Mouse (Mus musculus): ENCODE results near the gene Cav1. TPM values are rescaled to one million over a fixed set of nuclear protein-coding genes. Genes with fewer than 3 reads are reported as not detected.

The Cav1 gene
- polyA plus RNA-seq, 1 experiment from 2014 or later = 8.2 TPM

GRCm38 (mm10) chr6:17337724-17338123 is 31.6 kb downstream of the Cav1 start:
- H3K4me3 ChIP-seq = no peak overlapping the region
- no peaks in the 10 kb centered on the region for H3K9me3 ChIP-seq
- no peaks in the 10 kb centered on the region for H3K36me3 ChIP-seq
- peaks cover 10% of the 10 kb centered on the region for H3K4me1 ChIP-seq (replicated peaks)
- no peak overlapping the region for H3K27ac ChIP-seq
- WGBS = 84% methylated on average over 2 of the region's 2 CpGs
- DNase-seq (ENCODE audit: low spot score) = no peak
- 0 out of 2 replicates have a peak, but pooled peaks cover 3% of the 10 kb centered on the region for H3K27me3 ChIP-seq (ENCODE audit: insufficient read depth, poor library complexity, severe bottlenecking)

GRCm38 (mm10) chr6:17340406-17340805 is 34.3 kb downstream of the Cav1 start:
- WGBS = 1% methylated on average over 2 of the region's 2 CpGs
- H3K27me3 ChIP-seq (ENCODE audit: insufficient read depth, poor library complexity, severe bottlenecking) = 0 out of 2 replicates have a peak, but pooled peaks cover 1% of the 10 kb centered on the region
- no peak overlapping the region for H3K4me3 ChIP-seq
- peaks cover 10% of the 10 kb centered on the region for H3K4me1 ChIP-seq (replicated peaks)
- no peaks in the 10 kb centered on the region for H3K36me3 ChIP-seq
- H3K9me3 ChIP-seq = no peaks in the 10 kb centered on the region
- H3K27ac ChIP-seq = no peak overlapping the region
- DNase-seq (ENCODE audit: low spot score) = peak; percentile 23

- H3K4me3 ChIP-seq = no peak overlapping the region
- no peaks in the 10 kb centered on the region for H3K4me1 ChIP-seq (replicated peaks)
- H3K36me3 ChIP-seq = no peaks in the 10 kb centered on the region
- no peak overlapping the region for H3K27ac ChIP-seq
- H3K9me3 ChIP-seq = no peaks in the 10 kb centered on the region
- no peaks in the 10 kb centered on the region for H3K27me3 ChIP-seq (ENCODE audit: insufficient read depth, poor library complexity, severe bottlenecking)
- WGBS = 86% methylated on average over 3 of the region's 3 CpGs
- DNase-seq (ENCODE audit: low spot score) = no peak
These were observed 41.9 kb downstream of the Cav1 start for GRCm38 (mm10) chr6:17348011-17348410.

- H3K36me3 ChIP-seq = no peaks in the 10 kb centered on the region
- H3K4me1 ChIP-seq (replicated peaks) = no peaks in the 10 kb centered on the region
These were observed 44.7 kb downstream of the Cav1 start for GRCm38 (mm10) chr6:17350803-17351202.

GRCm38 (mm10) chr6:17358896-17359690 is 53.0 kb downstream of the Cav1 start:
- H3K4me1 ChIP-seq (replicated peaks) = no peaks in the 10 kb centered on the region
- peak; percentile 27 for DNase-seq (ENCODE audit: low spot score)
- H3K27ac ChIP-seq = no peak overlapping the region
- H3K27me3 ChIP-seq (ENCODE audit: insufficient read depth, poor library complexity, severe bottlenecking) = no peaks in the 10 kb centered on the region
- no peak overlapping the region for H3K4me3 ChIP-seq
- H3K36me3 ChIP-seq = no peaks in the 10 kb centered on the region
- H3K9me3 ChIP-seq = no peaks in the 10 kb centered on the region
- WGBS = 17% methylated on average over 6 of the region's 6 CpGs

More at GRCm38 (mm10) chr6:17350803-17351202, 44.7 kb downstream of the Cav1 start:
- Histone ChIP-seq H3K9me3 (no peaks in the 10 kb centered on the region), H3K4me3 (no peak overlapping the region), H3K27me3 (ENCODE audit: insufficient read depth, poor library complexity, severe bottlenecking) (no peaks in the 10 kb centered on the region), H3K27ac (no peak overlapping the region)
- WGBS = 93% methylated on average over 5 of the region's 5 CpGs
- no peak for DNase-seq (ENCODE audit: low spot score)

- no peaks in the 10 kb centered on the region for H3K4me1 ChIP-seq (replicated peaks)
- no peak for DNase-seq (ENCODE audit: low spot score)
- 54% methylated on average over 3 of the region's 3 CpGs for WGBS
These were observed 56.6 kb downstream of the Cav1 start for GRCm38 (mm10) chr6:17362771-17363170.

GRCm38 (mm10) chr6:17363446-17364179 is 57.5 kb downstream of the Cav1 start:
- Histone ChIP-seq H3K36me3 (no peaks in the 10 kb centered on the region), H3K27me3 (ENCODE audit: insufficient read depth, poor library complexity, severe bottlenecking) (no peaks in the 10 kb centered on the region), H3K9me3 (no peaks in the 10 kb centered on the region), H3K27ac (no peak overlapping the region), H3K4me3 (no peak overlapping the region), H3K4me1 (replicated peaks) (no peaks in the 10 kb centered on the region)
- 80% methylated on average over 17 of the region's 17 CpGs for WGBS
- no peak for DNase-seq (ENCODE audit: low spot score)

More at GRCm38 (mm10) chr6:17362771-17363170, 56.6 kb downstream of the Cav1 start:
- H3K27me3 ChIP-seq (ENCODE audit: insufficient read depth, poor library complexity, severe bottlenecking) = no peaks in the 10 kb centered on the region
- H3K4me3 ChIP-seq = no peak overlapping the region
- no peaks in the 10 kb centered on the region for H3K9me3 ChIP-seq
- no peak overlapping the region for H3K27ac ChIP-seq
- H3K36me3 ChIP-seq = no peaks in the 10 kb centered on the region

GRCm38 (mm10) chr6:17374326-17374725 is 68.2 kb downstream of the Cav1 start:
- DNase-seq (ENCODE audit: low spot score) = no peak
- H3K27ac ChIP-seq = no peak overlapping the region
- H3K9me3 ChIP-seq = no peaks in the 10 kb centered on the region
- no peaks in the 10 kb centered on the region for H3K27me3 ChIP-seq (ENCODE audit: insufficient read depth, poor library complexity, severe bottlenecking)
- H3K4me3 ChIP-seq = no peak overlapping the region
- no peaks in the 10 kb centered on the region for H3K4me1 ChIP-seq (replicated peaks)
- no peaks in the 10 kb centered on the region for H3K36me3 ChIP-seq
- WGBS = 90% methylated on average over 5 of the region's 5 CpGs

- no peak overlapping the region for H3K4me3 ChIP-seq
- no peak for DNase-seq (ENCODE audit: low spot score)
- no peak overlapping the region for H3K27ac ChIP-seq
- no peaks in the 10 kb centered on the region for H3K4me1 ChIP-seq (replicated peaks)
- H3K9me3 ChIP-seq = no peaks in the 10 kb centered on the region
- H3K36me3 ChIP-seq = no peaks in the 10 kb centered on the region
- H3K27me3 ChIP-seq (ENCODE audit: insufficient read depth, poor library complexity, severe bottlenecking) = no peaks in the 10 kb centered on the region
- 84% methylated on average over 2 of the region's 2 CpGs for WGBS
These were observed 71.2 kb downstream of the Cav1 start for GRCm38 (mm10) chr6:17377371-17377770.

GRCm38 (mm10) chr6:17380102-17380501 is 74.0 kb downstream of the Cav1 start:
- H3K9me3 ChIP-seq = no peaks in the 10 kb centered on the region
- no peaks in the 10 kb centered on the region for H3K27me3 ChIP-seq (ENCODE audit: insufficient read depth, poor library complexity, severe bottlenecking)
- H3K4me3 ChIP-seq = no peak overlapping the region
- no peak overlapping the region for H3K27ac ChIP-seq
- no peaks in the 10 kb centered on the region for H3K36me3 ChIP-seq
- H3K4me1 ChIP-seq (replicated peaks) = no peaks in the 10 kb centered on the region
- DNase-seq (ENCODE audit: low spot score) = no peak
- 88% methylated on average over 3 of the region's 3 CpGs for WGBS

- Histone ChIP-seq H3K4me1 (replicated peaks) (no peaks in the 10 kb centered on the region), H3K27ac (no peak overlapping the region), H3K36me3 (no peaks in the 10 kb centered on the region), H3K9me3 (no peaks in the 10 kb centered on the region), H3K27me3 (ENCODE audit: insufficient read depth, poor library complexity, severe bottlenecking) (no peaks in the 10 kb centered on the region), H3K4me3 (no peak overlapping the region)
- DNase-seq (ENCODE audit: low spot score) = no peak
- 86% methylated on average over 6 of the region's 6 CpGs for WGBS
These were observed 75.6 kb downstream of the Cav1 start for GRCm38 (mm10) chr6:17381690-17382089.

GRCm38 (mm10) chr6:17385531-17385930 is 79.4 kb downstream of the Cav1 start:
- WGBS = 90% methylated on average over 5 of the region's 5 CpGs
- Histone ChIP-seq H3K9me3 (no peaks in the 10 kb centered on the region), H3K27me3 (ENCODE audit: insufficient read depth, poor library complexity, severe bottlenecking) (no peaks in the 10 kb centered on the region), H3K36me3 (no peaks in the 10 kb centered on the region), H3K4me3 (no peak overlapping the region), H3K4me1 (replicated peaks) (no peaks in the 10 kb centered on the region), H3K27ac (no peak overlapping the region)
- no peak for DNase-seq (ENCODE audit: low spot score)

Measured in hindbrain, embryonic 10.5 days (tissue).